Mouse (Mus musculus) liver, postnatal 0 days (tissue): ENCODE measurements at regions not wholly inside any gene's neighbourhood (a gene's known extent, or its start where the extent isn't known, plus 50 kb on each side); places are given as distances from the start of the nearest gene placed in this dataset.
A peak's percentile ranks its signal among the peaks of the same experiment; 100 is the strongest.

Source experiments
- CTCF ChIP-seq: sonication (generic); IDR thresholded peaks from 2 replicates; pipeline ENCODE4 v1.5.1; 2016; ENCODE audit warnings: antibody characterized with exemption, low read depth
- EP300 ChIP-seq: IDR thresholded peaks from 2 replicates; pipeline ENCODE4 v1.6.1; 2016; ENCODE audit warnings: antibody characterized with exemption, low read depth, mild to moderate bottlenecking

DNA sequence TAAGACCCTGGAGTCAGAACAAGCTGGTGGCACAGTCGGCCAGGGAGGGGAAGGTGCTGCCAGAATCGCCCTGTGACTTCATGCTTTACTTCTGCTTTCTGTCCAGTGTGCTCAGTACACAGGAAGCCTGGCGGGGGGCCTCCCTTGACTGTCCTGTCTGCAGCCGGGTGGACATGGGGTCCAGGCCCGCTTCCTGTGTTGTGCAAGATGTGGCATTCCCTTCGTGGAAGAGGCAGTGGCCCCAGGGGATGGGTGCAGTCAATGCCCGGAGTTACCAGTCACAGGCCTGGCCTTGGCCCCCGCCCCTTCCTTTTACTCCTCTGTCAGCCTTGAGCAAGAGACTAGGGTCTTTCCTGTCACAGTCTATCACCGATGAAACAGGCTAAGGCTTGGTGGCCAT is 64.3 kb upstream of the Tmem189 start:
- TF ChIP-seq CTCF (no peak), EP300 (peak; percentile 85)
